ENCODE assay signal across 7 mouse cellular contexts in genomic region chr12:12904512-12904953, GRCm38 (mm10). TPM values are rescaled to one million over a fixed set of nuclear protein-coding genes. Genes with fewer than 3 reads are reported as not detected.
A peak's percentile ranks its signal among the peaks of the same experiment; 100 is the strongest.
DNase-seq lines count a peak whose midpoint lies in the region; ATAC-seq and TF ChIP-seq lines count a peak whose summit lies in the region.

No protein-coding gene starts in this region.

- peak; percentile 98 for DNase-seq in cerebellum, adult 9-10 months
- peak; percentile 90 for DNase-seq in forebrain, postnatal 0 days
- DNase-seq in heart, postnatal 14 days, result peak; percentile 76 to 82
- DNase-seq in kidney, postnatal 4 days, result peak; percentile 68 to 79
- no peak for DNase-seq in liver, postnatal 0 days
- peak; percentile 48 for DNase-seq in ovary, postnatal 10 days (ENCODE audit: low spot score)
- no peak for DNase-seq in spleen, adult 12 weeks (ENCODE audit: low spot score)

- H3K27ac ChIP-seq in forebrain, postnatal 0 days (ENCODE audit: low read depth, low read length), result peak overlapping the region; percentile 80
- no peak overlapping the region for H3K27ac ChIP-seq in liver, postnatal 0 days (ENCODE audit: low read depth)

- no peak overlapping the region for H3K4me3 ChIP-seq in forebrain, postnatal 0 days (ENCODE audit: low read depth, low read length)
- H3K4me3 ChIP-seq in liver, postnatal 0 days (ENCODE audit: low read depth, low read length), result no peak overlapping the region

- peak overlapping the region; percentile 48 for H3K9ac ChIP-seq in forebrain, postnatal 0 days
- H3K9ac ChIP-seq in liver, postnatal 0 days (replicated peaks), result no peak overlapping the region

- intact Hi-C loops in heart, postnatal 14 days (cut with DNase I), result no loop called here

- no peaks in the 10 kb centered on the region for H3K36me3 ChIP-seq in forebrain, postnatal 0 days (ENCODE audit: insufficient read depth)
- no peaks in the 10 kb centered on the region for H3K36me3 ChIP-seq in liver, postnatal 0 days (replicated peaks; ENCODE audit: insufficient read depth, low read length)

- H3K9me3 ChIP-seq in forebrain, postnatal 0 days (ENCODE audit: low read length), result no peaks in the 10 kb centered on the region
- H3K9me3 ChIP-seq in liver, postnatal 0 days (ENCODE audit: low read length), result no peaks in the 10 kb centered on the region

- TF ChIP-seq EP300 in liver, postnatal 0 days (IDR thresholded peaks at IDR 0.05; ENCODE audit: low read depth), result no peak

- peak; percentile 96 for ATAC-seq in forebrain, postnatal 0 days
- no peak for ATAC-seq in liver, postnatal 0 days

- peak overlapping the region; percentile 43 for H3K4me2 ChIP-seq in forebrain, postnatal 0 days (ENCODE audit: low read depth)
- H3K4me2 ChIP-seq in liver, postnatal 0 days (ENCODE audit: low read depth, low read length), result 0 out of 2 replicates have a peak overlapping the region, but pooled peaks have one; percentile 26

- WGBS in forebrain, postnatal 0 days, result 2% methylated on average over 23 of the region's 23 CpGs
- WGBS in liver, postnatal 0 days (ENCODE audit: insufficient replicate concordance), result 39% methylated on average over 23 of the region's 23 CpGs

- H3K27me3 ChIP-seq in forebrain, postnatal 0 days (ENCODE audit: insufficient read depth, low read length), result no peaks in the 10 kb centered on the region
- no peaks in the 10 kb centered on the region for H3K27me3 ChIP-seq in liver, postnatal 0 days (ENCODE audit: insufficient read depth, low read length)

- H3K4me1 ChIP-seq in forebrain, postnatal 0 days (ENCODE audit: insufficient read depth), result peaks cover 22% of the 10 kb centered on the region
- H3K4me1 ChIP-seq in liver, postnatal 0 days (ENCODE audit: insufficient read depth), result no peaks in the 10 kb centered on the region

- no peak; the same call in 1 of the 2 replicates for TF ChIP-seq CTCF in forebrain, postnatal 0 days (IDR thresholded peaks at IDR 0.05; ENCODE audit: low read depth)
- no peak for TF ChIP-seq CTCF in liver, postnatal 0 days (IDR thresholded peaks at IDR 0.05; ENCODE audit: low read depth)

RNA-seq across cellular contexts. Expression of gene Mycn, which starts 37.2 kb away (rescaled TPM):
- total RNA-seq in forebrain, postnatal 0 days (2014; rRNA removed), result 64.0 and 69.6 TPM in 2 replicates
- polyA plus RNA-seq in forebrain, postnatal 0 days (2015; fragmentation: Nextera tagmentation; extraction: Ambion mirVana), result 61.4 and 79.8 TPM in 2 replicates
- 1 to 10 TPM; 3.5 to 7.6 TPM for total RNA-seq in heart, postnatal 14 days (2021)
- 1.2 and 1.3 TPM in 2 replicates for polyA plus RNA-seq in liver, postnatal 0 days (2015; fragmentation: Nextera tagmentation; extraction: Ambion mirVana)

Comparison
In these comparisons a context has a peak if more than half of its experiments do, and no peak if none do; other contexts are left out.
1. DNase-seq: peak in cerebellum, adult 9-10 months (single experiment), forebrain, postnatal 0 days (single experiment), heart, postnatal 14 days (2 of 2), kidney, postnatal 4 days (2 of 2) and ovary, postnatal 10 days (single experiment); none in liver, postnatal 0 days (single experiment) and spleen, adult 12 weeks (single experiment).